In genomic region chr5:139688356-139688755, GRCm38 (mm10) we compare ENCODE assay signal across 14 mouse cellular contexts. TPM values are rescaled to one million over a fixed set of nuclear protein-coding genes. Genes with fewer than 3 reads are reported as not detected.
DNase-seq lines count a peak whose midpoint lies in the region; ATAC-seq lines count a peak whose summit lies in the region.
"Had no signal": no experiment of that assay in that cellular context is flagged by ENCODE, and none has a peak within 500 bp of the region (broad histone marks: within the 10 kb centered on the region; RNA-seq: fewer than 3 reads in every experiment).

No protein-coding gene starts in this region.

- ATAC-seq in hindbrain, embryonic 16.5 days = peak; percentile 21
- ATAC-seq in hindbrain, embryonic 14.5 days (ENCODE audit: low FRiP score) = no peak
- peak; percentile 24; the same call in 1 of the 2 replicates for ATAC-seq in neural tube, embryonic 13.5 days (ENCODE audit: low read depth)
- no peak for ATAC-seq in neural tube, embryonic 15.5 days (ENCODE audit: low FRiP score)
- ATAC-seq in liver, embryonic 12.5 days = no peak
- ATAC-seq: activated CD4-positive, CD25-positive, alpha-beta regulatory T cell, adult 4 months; Patski had no signal

- WGBS in hindbrain, embryonic 16.5 days = 69% methylated on average over 12 of the region's 12 CpGs
- 56% methylated on average over 12 of the region's 12 CpGs for WGBS in hindbrain, embryonic 14.5 days
- WGBS in neural tube, embryonic 13.5 days = 70% methylated on average over 12 of the region's 12 CpGs
- WGBS in neural tube, embryonic 15.5 days = 71% methylated on average over 12 of the region's 12 CpGs
- 73% methylated on average over 12 of the region's 12 CpGs for WGBS in liver, embryonic 12.5 days (ENCODE audit: insufficient replicate concordance)

- H3K4me1 ChIP-seq in hindbrain, embryonic 16.5 days (ENCODE audit: control insufficient read depth, insufficient read depth, low read depth, low read length) = peaks cover 5% of the 10 kb centered on the region
- H3K4me1 ChIP-seq in hindbrain, embryonic 14.5 days (replicated peaks; ENCODE audit: control insufficient read depth, insufficient read depth, low read length) = peaks cover under 1% of the 10 kb centered on the region; the same call in 1 of the 2 replicates
- H3K4me1 ChIP-seq in neural tube, embryonic 13.5 days (replicated peaks) = peaks cover 16% of the 10 kb centered on the region
- H3K4me1 ChIP-seq in neural tube, embryonic 15.5 days = peaks cover 15% of the 10 kb centered on the region
- H3K4me1 ChIP-seq in liver, embryonic 12.5 days = peaks cover 14% of the 10 kb centered on the region

- no peak overlapping the region for H3K27ac ChIP-seq in hindbrain, embryonic 16.5 days (ENCODE audit: low read depth, low read length)
- no peak overlapping the region for H3K27ac ChIP-seq in hindbrain, embryonic 14.5 days
- no peak overlapping the region for H3K27ac ChIP-seq in neural tube, embryonic 13.5 days (replicated peaks)
- H3K27ac ChIP-seq in neural tube, embryonic 15.5 days (replicated peaks) = no peak overlapping the region
- no peak overlapping the region for H3K27ac ChIP-seq in liver, embryonic 12.5 days
- H3K27ac ChIP-seq: hindbrain, embryonic 15.5 days; midbrain, embryonic 12.5 days had no signal

- no peaks in the 10 kb centered on the region for H3K36me3 ChIP-seq in hindbrain, embryonic 16.5 days (ENCODE audit: control insufficient read depth, insufficient read depth, low read length)
- no peaks in the 10 kb centered on the region for H3K36me3 ChIP-seq in hindbrain, embryonic 14.5 days (replicated peaks; ENCODE audit: control insufficient read depth, insufficient read depth)
- H3K36me3 ChIP-seq in neural tube, embryonic 13.5 days = no peaks in the 10 kb centered on the region
- H3K36me3 ChIP-seq in neural tube, embryonic 15.5 days = no peaks in the 10 kb centered on the region
- no peaks in the 10 kb centered on the region for H3K36me3 ChIP-seq in liver, embryonic 12.5 days
- H3K36me3 ChIP-seq: hindbrain, embryonic 15.5 days; midbrain, embryonic 12.5 days had no signal

- H3K4me3 ChIP-seq in hindbrain, embryonic 16.5 days (ENCODE audit: low read length) = no peak overlapping the region
- H3K4me3 ChIP-seq in hindbrain, embryonic 14.5 days (replicated peaks; ENCODE audit: low read length) = no peak overlapping the region
- no peak overlapping the region for H3K4me3 ChIP-seq in neural tube, embryonic 13.5 days
- H3K4me3 ChIP-seq in neural tube, embryonic 15.5 days (replicated peaks) = no peak overlapping the region
- H3K4me3 ChIP-seq in liver, embryonic 12.5 days = no peak overlapping the region
- H3K4me3 ChIP-seq: hindbrain, embryonic 15.5 days; midbrain, embryonic 12.5 days had no signal

- H3K9me3 ChIP-seq in hindbrain, embryonic 16.5 days (ENCODE audit: control insufficient read depth, low read length) = no peaks in the 10 kb centered on the region
- H3K9me3 ChIP-seq in hindbrain, embryonic 14.5 days (ENCODE audit: control insufficient read depth, low read length) = no peaks in the 10 kb centered on the region
- H3K9me3 ChIP-seq in neural tube, embryonic 13.5 days = no peaks in the 10 kb centered on the region
- H3K9me3 ChIP-seq in neural tube, embryonic 15.5 days (replicated peaks) = no peaks in the 10 kb centered on the region
- H3K9me3 ChIP-seq in liver, embryonic 12.5 days (replicated peaks) = no peaks in the 10 kb centered on the region
- H3K9me3 ChIP-seq: hindbrain, embryonic 15.5 days; midbrain, embryonic 12.5 days had no signal

- peaks cover 12% of the 10 kb centered on the region for H3K27me3 ChIP-seq in hindbrain, embryonic 16.5 days (replicated peaks; ENCODE audit: control insufficient read depth, insufficient read depth, low read length)
- peaks cover 16% of the 10 kb centered on the region for H3K27me3 ChIP-seq in hindbrain, embryonic 14.5 days (ENCODE audit: control insufficient read depth, insufficient read depth, low read length)
- H3K27me3 ChIP-seq in neural tube, embryonic 13.5 days = peaks cover 71% of the 10 kb centered on the region
- peaks cover 42% of the 10 kb centered on the region for H3K27me3 ChIP-seq in neural tube, embryonic 15.5 days (replicated peaks)
- H3K27me3 ChIP-seq in liver, embryonic 12.5 days (replicated peaks) = peaks cover 42% of the 10 kb centered on the region

- H3K4me2 ChIP-seq in hindbrain, embryonic 16.5 days (ENCODE audit: low read length) = no peak overlapping the region
- H3K4me2 ChIP-seq in hindbrain, embryonic 14.5 days (replicated peaks) = no peak overlapping the region
- no peak overlapping the region for H3K4me2 ChIP-seq in neural tube, embryonic 13.5 days
- H3K4me2 ChIP-seq in neural tube, embryonic 15.5 days = no peak overlapping the region
- H3K4me2 ChIP-seq in liver, embryonic 12.5 days = no peak overlapping the region
- H3K4me2 ChIP-seq: hindbrain, embryonic 15.5 days; lung, embryonic 14.5 days; midbrain, embryonic 12.5 days had no signal

- no peak overlapping the region for H3K9ac ChIP-seq in hindbrain, embryonic 16.5 days (ENCODE audit: low read depth, low read length)
- no peak overlapping the region for H3K9ac ChIP-seq in hindbrain, embryonic 14.5 days
- H3K9ac ChIP-seq in neural tube, embryonic 13.5 days = no peak overlapping the region
- no peak overlapping the region for H3K9ac ChIP-seq in neural tube, embryonic 15.5 days (replicated peaks)
- no peak overlapping the region for H3K9ac ChIP-seq in liver, embryonic 12.5 days
- H3K9ac ChIP-seq: hindbrain, embryonic 15.5 days; lung, embryonic 14.5 days; midbrain, embryonic 12.5 days had no signal

- DNase-seq in hindbrain, embryonic 14.5 days (ENCODE audit: low spot score) = no peak
- DNase-seq in cerebellum, adult 9-11 months = peak; percentile 73
- DNase-seq in layer of hippocampus, postnatal 25 days (ENCODE audit: extremely low spot score in 1 of 2, low spot score in 1 of 2) = no peak
- DNase-seq: gastrocnemius, postnatal 25 days; kidney, adult 11 months had no signal

RNA-seq across cellular contexts. Expression of gene Micall2, which starts 47.8 kb away (rescaled TPM):
- 12.3 and 12.9 TPM in 2 replicates for polyA plus RNA-seq in hindbrain, embryonic 16.5 days (2015; fragmentation: Nextera tagmentation; extraction: Ambion mirVana)
- 10.6 and 10.7 TPM in 2 replicates for polyA plus RNA-seq in hindbrain, embryonic 14.5 days (2014; fragmentation: Nextera tagmentation; extraction: Ambion mirVana)
- 6.2 and 6.3 TPM in 2 replicates for polyA plus RNA-seq in neural tube, embryonic 13.5 days (2015; fragmentation: Nextera tagmentation; extraction: Ambion mirVana)
- polyA plus RNA-seq in neural tube, embryonic 15.5 days (2015; fragmentation: Nextera tagmentation; extraction: Ambion mirVana) = 8.4 and 8.5 TPM in 2 replicates
- total RNA-seq in layer of hippocampus, postnatal 25 days (2021) = 1 to 10 TPM; 1.7 to 2.5 TPM
- polyA plus RNA-seq in liver, embryonic 12.5 days (2016; fragmentation: Nextera tagmentation; extraction: Ambion mirVana) = 15.5 and 18.3 TPM in 2 replicates
- polyA plus RNA-seq: activated CD4-positive, CD25-positive, alpha-beta regulatory T cell, adult 4 months had no signal

Comparison
In these comparisons a context has a peak if more than half of its experiments do, and no peak if none do; other contexts are left out.
1. ATAC-seq: peak in hindbrain, embryonic 16.5 days (single experiment) and neural tube, embryonic 13.5 days (single experiment); none in hindbrain, embryonic 14.5 days (single experiment), neural tube, embryonic 15.5 days (single experiment) and liver, embryonic 12.5 days (single experiment).